Mouse (Mus musculus) ES-Bruce4 (cell line): ENCODE measurements around the gene Uqcrc1. TPM values are rescaled to one million over a fixed set of nuclear protein-coding genes. Genes with fewer than 3 reads are reported as not detected.
A peak's percentile ranks its signal among the peaks of the same experiment; 100 is the strongest.

Source experiments
- H3K27ac ChIP-seq: 2 replicates; pipeline ENCODE4 v1.5.1; 2012; ENCODE audit warnings: low read length, inconsistent platforms; ENCODE audit not compliant: insufficient read depth
- H3K27me3 ChIP-seq: 2 replicates; pipeline ENCODE4 v1.6.1; 2012; ENCODE audit warnings: mild to moderate bottlenecking, low read length, inconsistent platforms; ENCODE audit not compliant: control insufficient read depth, poor library complexity, insufficient read depth, severe bottlenecking
- H3K36me3 ChIP-seq: 2 replicates; pipeline ENCODE4 v1.6.1; 2012; ENCODE audit warnings: inconsistent platforms, mild to moderate bottlenecking, low read length, moderate library complexity; ENCODE audit not compliant: control insufficient read depth, poor library complexity, insufficient read depth, severe bottlenecking
- H3K4me1 ChIP-seq: one replicate; pipeline ENCODE4 v1.8.1; 2011; ENCODE audit warnings: low read length; ENCODE audit not compliant: control insufficient read depth, insufficient read depth
- H3K4me3 ChIP-seq: 2 replicates; pipeline ENCODE4 v1.5.1; 2011; ENCODE audit warnings: low read depth, mild to moderate bottlenecking, low read length
- H3K9ac ChIP-seq: 2 replicates; pipeline ENCODE4 v1.6.1; 2012; ENCODE audit warnings: low read depth, mild to moderate bottlenecking, inconsistent platforms; ENCODE audit not compliant: poor library complexity, severe bottlenecking
- H3K9me3 ChIP-seq: replicated peaks from 2 replicates; pipeline ENCODE4 v1.6.1; 2012; ENCODE audit warnings: mild to moderate bottlenecking, low read length, inconsistent platforms; ENCODE audit not compliant: control insufficient read depth, poor library complexity, insufficient read depth, severe bottlenecking
- CTCF ChIP-seq: IDR thresholded peaks from one replicate; pipeline ENCODE4 v1.8.1; 2011; ENCODE audit warnings: low read depth, low read length
- EP300 ChIP-seq: IDR thresholded peaks from 2 replicates; pipeline ENCODE4 v1.6.1; 2011; ENCODE audit warnings: low read depth, low read length; ENCODE audit not compliant: insufficient read depth
- POLR2A ChIP-seq: IDR thresholded peaks from one replicate; pipeline ENCODE4 v1.8.1; 2011; ENCODE audit warnings: low read length; ENCODE audit not compliant: insufficient read depth
- polyA plus RNA-seq: library from polyadenylated mRNA; stranded (reverse); fragments of >200 nt; gene quantifications from 2 replicates; pipeline ENCODE4 v1.2.4, GENCODE M21; 2011; ENCODE audit warnings: low read depth; ENCODE audit not compliant: missing spikeins, insufficient read depth, insufficient read length

Gene Uqcrc1
- polyA plus RNA-seq, 1 experiment: 183 TPM

- H3K36me3 ChIP-seq: no peaks in the 10 kb centered on the region
- no peak overlapping the region for H3K9ac ChIP-seq
- H3K9me3 ChIP-seq: no peaks in the 10 kb centered on the region
- no peak overlapping the region for H3K27ac ChIP-seq
- no peaks in the 10 kb centered on the region for H3K4me1 ChIP-seq
- H3K27me3 ChIP-seq: no peaks in the 10 kb centered on the region
- TF ChIP-seq POLR2A (no peak), EP300 (no peak), CTCF (no peak)
- H3K4me3 ChIP-seq: no peak overlapping the region
Measured at GRCm38 (mm10) chr9:108976483-108976882, 40.0 kb downstream of the Uqcrc1 start.

GRCm38 (mm10) chr9:108977966-108978365, 41.5 kb downstream of the Uqcrc1 start:
- Histone ChIP-seq H3K9ac (no peak overlapping the region), H3K4me1 (no peaks in the 10 kb centered on the region), H3K36me3 (no peaks in the 10 kb centered on the region), H3K27me3 (no peaks in the 10 kb centered on the region), H3K9me3 (no peaks in the 10 kb centered on the region), H3K4me3 (no peak overlapping the region), H3K27ac (no peak overlapping the region)
- TF ChIP-seq POLR2A: no peak
- no peak for TF ChIP-seq EP300
- TF ChIP-seq CTCF: no peak

DNA sequence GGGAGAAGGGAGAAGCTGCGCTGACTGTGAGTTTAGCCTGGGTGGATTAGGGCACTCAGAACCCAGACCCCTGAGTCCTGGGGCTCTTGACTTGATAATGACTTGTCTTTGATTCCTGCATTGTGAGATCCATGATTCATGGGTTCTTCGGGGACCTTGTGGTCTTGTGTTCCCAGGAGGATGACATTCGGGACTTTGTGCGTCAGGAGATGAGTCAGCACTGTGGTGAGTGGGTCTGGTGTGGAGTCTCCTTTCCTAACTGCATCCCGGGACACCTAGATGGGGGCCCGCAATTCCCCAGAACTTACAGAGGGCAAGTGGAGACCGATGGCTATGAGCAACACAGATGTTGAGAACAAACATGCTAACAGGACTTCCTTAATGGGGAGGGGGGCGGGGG, 46.1 kb downstream of the Uqcrc1 start:
- no peaks in the 10 kb centered on the region for H3K9me3 ChIP-seq
- TF ChIP-seq POLR2A (no peak), EP300 (no peak), CTCF (no peak)
- H3K4me1 ChIP-seq: no peaks in the 10 kb centered on the region
- H3K27me3 ChIP-seq: no peaks in the 10 kb centered on the region
- H3K36me3 ChIP-seq: no peaks in the 10 kb centered on the region
- no peak overlapping the region for H3K4me3 ChIP-seq
- no peak overlapping the region for H3K27ac ChIP-seq
- H3K9ac ChIP-seq: no peak overlapping the region

DNA sequence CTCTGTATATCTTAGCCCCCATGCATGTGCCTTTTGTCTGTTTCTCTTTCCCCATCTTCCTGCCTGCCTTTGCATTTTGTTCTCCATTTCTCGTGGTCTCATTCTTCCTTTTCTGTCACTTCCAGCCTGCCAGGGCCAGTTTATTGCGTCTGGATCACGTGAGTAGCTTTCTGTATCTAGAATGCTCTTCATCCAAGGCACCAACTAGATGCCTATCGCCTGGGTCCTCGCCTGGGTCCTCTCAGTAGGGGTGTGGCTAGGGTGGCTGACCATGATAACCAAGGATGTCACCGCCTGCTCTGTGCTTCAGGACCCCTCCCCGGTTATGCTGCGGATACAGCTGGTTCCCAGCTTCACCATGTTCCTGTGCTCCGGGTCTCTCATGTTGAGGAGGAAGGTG, 46.8 kb downstream of the Uqcrc1 start:
- no peaks in the 10 kb centered on the region for H3K9me3 ChIP-seq
- H3K4me3 ChIP-seq: no peak overlapping the region
- H3K9ac ChIP-seq: no peak overlapping the region
- H3K36me3 ChIP-seq: no peaks in the 10 kb centered on the region
- H3K27me3 ChIP-seq: no peaks in the 10 kb centered on the region
- TF ChIP-seq POLR2A (no peak), CTCF (no peak), EP300 (no peak)
- H3K4me1 ChIP-seq: peaks cover 2% of the 10 kb centered on the region
- H3K27ac ChIP-seq: no peak overlapping the region

- H3K4me1 ChIP-seq: peaks cover 2% of the 10 kb centered on the region
Measured at GRCm38 (mm10) chr9:108985710-108986109, 49.3 kb downstream of the Uqcrc1 start, which contains the start of gene Ucn2. Gene Ucn2 (plus strand): TSS chr9:108986010.

GRCm38 (mm10) chr9:108987704-108988350, 51.4 kb downstream of the Uqcrc1 start:
- peaks cover 2% of the 10 kb centered on the region for H3K4me1 ChIP-seq
- no peaks in the 10 kb centered on the region for H3K9me3 ChIP-seq
- no peaks in the 10 kb centered on the region for H3K36me3 ChIP-seq
- no peaks in the 10 kb centered on the region for H3K27me3 ChIP-seq
- no peak for TF ChIP-seq POLR2A
- TF ChIP-seq CTCF: no peak
- no peak for TF ChIP-seq EP300
- H3K4me3 ChIP-seq: peak overlapping the region; percentile 38; the same call in 1 of the 2 replicates
- H3K9ac ChIP-seq: no peak overlapping the region
- no peak overlapping the region for H3K27ac ChIP-seq

More at GRCm38 (mm10) chr9:108985710-108986109, 49.3 kb downstream of the Uqcrc1 start, which contains the start of gene Ucn2:
- H3K9ac ChIP-seq: no peak within 1 kb of the TSS
- H3K9me3 ChIP-seq: no peaks in the 10 kb centered on the region
- H3K4me3 ChIP-seq: no peak within 1 kb of the TSS
- no peak within 1 kb of the TSS for H3K27ac ChIP-seq
- no peaks in the 10 kb centered on the region for H3K36me3 ChIP-seq
- no peaks in the 10 kb centered on the region for H3K27me3 ChIP-seq
- TF ChIP-seq POLR2A (no peak), CTCF (no peak), EP300 (no peak)
